Mouse (Mus musculus): ENCODE measurements at regions not wholly inside any gene's neighbourhood (a gene's known extent, or its start where the extent isn't known, plus 50 kb on each side); places are given as distances from the start of the nearest gene placed in this dataset.

DNA sequence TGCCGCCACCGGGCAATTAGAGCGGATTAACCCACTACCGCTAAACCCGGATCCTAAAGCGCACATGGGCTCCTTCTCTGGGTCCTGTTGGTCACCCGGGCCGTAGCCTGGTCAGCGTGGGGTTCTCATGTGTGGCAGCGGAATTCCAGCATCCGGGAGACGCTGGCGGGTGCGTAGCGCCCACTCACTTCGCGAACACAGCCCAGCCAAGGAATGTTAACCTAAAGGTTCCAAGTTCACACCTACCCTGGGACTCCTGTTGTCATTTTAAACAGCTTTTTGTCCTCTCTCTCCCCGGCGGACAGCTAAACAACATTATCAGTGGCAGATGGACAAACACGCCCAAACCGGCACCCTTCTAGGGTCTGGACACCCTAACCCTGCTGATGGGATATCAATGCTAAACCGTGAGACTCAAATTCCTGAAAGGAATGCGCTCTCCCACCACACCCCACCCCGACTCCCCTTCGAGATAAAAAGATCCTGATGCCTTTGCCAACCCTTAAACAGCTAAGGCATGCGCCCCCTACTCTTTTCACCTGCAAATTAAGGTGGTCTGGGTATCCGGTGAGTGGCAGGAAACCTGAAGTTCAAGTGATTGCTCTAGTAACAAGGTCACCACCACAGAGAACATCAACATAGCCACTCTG, 49.8 kb upstream of the Fcgr1 start:
- no peak for TF ChIP-seq CTCF (IDR thresholded peaks at IDR 0.05; ENCODE audit: low read depth)
- H3K27ac ChIP-seq = no peak overlapping the region
- 1% methylated on average over 27 of the region's 27 CpGs for WGBS
- no peak overlapping the region for H3K4me2 ChIP-seq (ENCODE audit: low read length)
- DNase-seq (ENCODE audit: low spot score) = no peak
- H3K27me3 ChIP-seq (ENCODE audit: insufficient read depth, low read length) = peaks cover 22% of the 10 kb centered on the region
- H3K4me3 ChIP-seq (replicated peaks; ENCODE audit: low read depth, low read length) = no peak overlapping the region
- no peaks in the 10 kb centered on the region for H3K36me3 ChIP-seq (ENCODE audit: insufficient read depth, low read length)
- no peak overlapping the region for H3K9ac ChIP-seq (ENCODE audit: low read depth, low read length)
- H3K4me1 ChIP-seq (replicated peaks; ENCODE audit: insufficient read depth, low read length) = no peaks in the 10 kb centered on the region
- ATAC-seq (replicated peaks; ENCODE audit: low FRiP score, low read depth) = no peak
- no peaks in the 10 kb centered on the region for H3K9me3 ChIP-seq (replicated peaks; ENCODE audit: low read length)

All from kidney, postnatal 0 days (tissue).